Mouse (Mus musculus): ENCODE data around the gene Dmap1. TPM values are rescaled to one million over a fixed set of nuclear protein-coding genes. Genes with fewer than 3 reads are reported as not detected.

Dmap1 gene
- total RNA-seq (2021) = 10 to 100 TPM; 35.8 to 39.6 TPM

DNA sequence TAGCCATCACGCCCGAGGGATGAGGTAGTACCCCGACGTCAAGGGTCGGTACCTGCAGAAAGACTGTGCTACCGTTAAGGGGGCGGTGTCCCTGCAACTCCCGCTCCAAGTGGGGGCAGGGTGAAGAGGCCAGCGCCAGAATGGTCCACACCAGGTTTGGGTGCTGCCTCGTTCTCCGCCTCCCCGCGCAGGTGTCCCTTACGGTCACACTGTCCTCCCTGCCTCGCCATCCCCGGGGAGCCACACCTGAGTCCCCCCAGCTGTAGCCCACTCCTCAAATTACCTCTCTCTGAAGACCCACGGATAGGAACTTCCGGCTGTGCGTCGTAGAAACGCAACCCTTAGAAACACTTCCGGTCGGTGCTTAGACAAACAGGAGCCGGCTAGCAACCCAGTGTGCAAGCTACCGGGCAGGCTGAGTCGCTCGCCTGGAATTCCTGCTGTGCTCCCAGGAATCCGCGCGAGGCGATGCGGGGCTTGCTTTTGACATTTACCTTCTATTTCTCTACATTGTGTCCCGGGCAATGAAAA is at the start of gene Dmap1:
Dmap1 (minus strand) TSS at position 343 of the 531 bp plus-strand sequence.
- DNase-seq (ENCODE audit: extremely low spot score in 1 of 2, low spot score in 1 of 2) = peak; percentile 79 to 80

DNA sequence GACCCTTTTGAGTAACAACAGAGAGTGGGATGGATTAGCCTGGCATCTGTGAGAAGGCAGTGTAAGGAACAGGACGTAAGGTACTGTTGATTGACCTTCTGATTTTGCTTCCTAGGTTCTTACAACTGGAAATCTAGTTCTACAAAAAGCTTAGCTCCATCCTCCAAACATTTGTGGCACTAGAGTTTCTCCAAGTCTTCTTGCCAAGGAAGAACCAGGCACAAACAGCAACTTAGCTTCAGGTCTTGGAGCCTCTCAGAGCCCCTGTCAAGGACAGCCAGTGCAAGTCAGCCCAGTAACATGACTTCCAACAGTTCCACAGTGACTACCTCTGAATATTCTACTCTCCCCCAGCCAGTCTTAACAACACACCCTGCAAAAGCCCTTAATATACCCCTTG is 42.0 kb upstream of the Dmap1 start, which contains the start of gene Gm12845:
Gm12845 (plus strand) TSS at position 301 of the 400 bp plus-strand sequence.
- no peak for DNase-seq (ENCODE audit: extremely low spot score in 1 of 2, low spot score in 1 of 2)

DNA sequence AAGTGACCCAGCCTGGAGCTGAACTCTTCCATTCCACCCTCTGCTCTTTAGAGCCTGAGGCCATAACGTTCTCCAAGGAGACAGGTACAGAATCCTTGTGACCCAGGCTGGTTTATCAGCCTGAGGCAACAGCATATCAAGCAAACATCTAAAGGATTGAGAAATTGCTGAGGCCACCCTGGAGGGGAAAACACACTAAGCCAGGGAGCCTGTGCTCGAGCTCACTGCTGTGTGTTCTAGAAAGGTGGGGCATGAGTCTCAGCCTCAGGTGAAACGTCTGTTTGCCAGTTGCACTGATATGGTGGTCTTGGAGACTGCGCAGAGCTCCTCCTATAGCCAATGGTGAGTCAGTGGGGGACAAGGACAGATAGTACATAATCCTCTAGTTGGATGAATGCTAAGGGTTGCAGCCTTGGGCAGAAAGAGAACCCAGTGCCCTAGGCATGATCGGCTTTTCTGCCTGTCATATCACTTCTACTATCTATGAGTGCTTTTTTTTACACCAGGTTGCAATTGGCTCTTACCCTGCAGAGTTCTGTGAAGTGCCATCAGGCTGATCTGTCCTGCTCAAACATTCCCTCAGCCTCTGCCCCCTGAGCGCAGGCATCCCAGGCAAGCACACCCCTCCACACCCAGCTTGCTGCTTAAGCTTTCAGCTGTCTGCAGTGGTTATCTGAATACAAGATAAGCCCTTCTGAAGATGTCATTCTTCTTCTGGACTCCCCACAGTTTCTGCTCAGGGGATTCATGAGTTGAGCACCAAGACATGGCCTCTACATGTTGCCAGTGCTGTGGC is 31.4 kb upstream of the Dmap1 start:
- no peak for DNase-seq (ENCODE audit: extremely low spot score in 1 of 2, low spot score in 1 of 2)

DNA sequence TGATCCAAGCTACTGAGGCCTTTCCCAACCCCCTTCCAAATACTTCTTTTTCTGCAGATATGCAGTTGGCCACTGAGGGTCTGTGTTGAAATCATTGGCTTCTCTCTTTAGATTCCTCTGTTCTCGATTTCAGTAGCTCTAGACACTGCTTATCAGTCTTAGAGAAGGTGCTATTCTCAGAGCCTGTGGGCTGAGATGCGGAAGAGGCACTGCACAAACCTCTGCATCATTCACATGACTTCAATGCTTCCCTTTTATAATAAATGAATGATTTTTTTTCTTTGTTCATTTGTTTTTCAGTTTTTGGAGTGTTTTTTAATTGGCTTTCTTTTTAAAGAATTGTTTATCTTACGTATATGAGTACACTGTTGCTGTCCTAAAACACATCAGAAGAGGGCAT is 30.2 kb upstream of the Dmap1 start:
- DNase-seq (ENCODE audit: extremely low spot score in 1 of 2, low spot score in 1 of 2) = no peak

DNA sequence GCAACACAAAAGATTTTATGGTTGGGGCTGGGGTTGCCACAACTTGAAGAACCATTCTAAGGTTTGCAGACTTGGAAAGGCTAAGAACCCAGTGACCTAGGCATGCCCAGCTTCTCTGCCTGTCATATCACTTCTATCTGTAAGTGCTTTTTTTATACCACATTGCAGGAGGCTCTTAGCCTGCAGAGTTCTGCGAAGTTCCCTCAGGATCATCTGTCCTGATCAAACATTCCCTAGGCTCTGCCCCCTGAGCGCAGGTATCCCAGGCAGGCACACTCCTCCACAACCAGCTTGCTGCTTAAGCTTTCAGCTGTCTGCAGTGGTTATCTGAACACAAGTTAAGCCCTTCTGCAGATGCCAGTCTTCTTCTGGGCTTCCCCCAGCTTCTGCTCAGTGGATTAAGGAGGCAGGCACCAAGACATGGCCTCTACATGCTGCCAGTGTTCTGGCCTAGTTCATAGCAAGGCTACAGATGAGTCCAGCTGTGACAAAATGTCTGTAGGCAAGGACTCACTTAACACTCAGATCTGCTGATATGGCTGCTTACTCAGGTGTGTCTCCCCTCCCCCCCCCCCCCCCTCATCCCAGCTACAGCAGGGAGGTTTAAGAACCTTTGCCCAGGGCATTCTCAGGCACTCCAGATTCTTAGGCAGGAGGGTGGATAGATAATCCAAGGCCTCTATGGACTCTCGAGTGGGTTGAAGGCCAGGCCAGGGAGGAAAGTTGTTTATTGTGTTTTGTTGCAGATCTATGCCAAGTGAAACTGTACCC is 26.9 kb upstream of the Dmap1 start:
- DNase-seq (ENCODE audit: extremely low spot score in 1 of 2, low spot score in 1 of 2) = no peak

DNA sequence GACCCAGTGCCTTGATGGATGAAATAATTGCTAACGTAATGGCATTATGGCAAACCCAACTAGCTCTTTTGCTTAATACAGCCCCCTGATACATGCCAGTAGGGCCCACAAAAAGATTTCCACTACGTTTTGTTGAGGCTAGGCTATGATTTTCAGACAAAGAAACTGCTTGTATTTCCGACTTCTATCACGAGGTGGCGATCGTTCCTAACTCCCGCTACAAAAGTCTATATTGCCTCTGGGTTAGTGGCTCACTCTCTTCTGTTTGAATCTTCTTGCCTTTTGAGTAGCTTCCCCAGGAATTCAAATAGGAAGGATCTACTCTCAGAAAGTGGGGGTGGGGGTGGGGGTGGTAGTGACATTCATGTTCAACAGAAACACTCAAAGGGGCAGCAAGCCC is 23.3 kb upstream of the Dmap1 start:
- DNase-seq (ENCODE audit: extremely low spot score in 1 of 2, low spot score in 1 of 2) = peak; percentile 25 to 82

DNA sequence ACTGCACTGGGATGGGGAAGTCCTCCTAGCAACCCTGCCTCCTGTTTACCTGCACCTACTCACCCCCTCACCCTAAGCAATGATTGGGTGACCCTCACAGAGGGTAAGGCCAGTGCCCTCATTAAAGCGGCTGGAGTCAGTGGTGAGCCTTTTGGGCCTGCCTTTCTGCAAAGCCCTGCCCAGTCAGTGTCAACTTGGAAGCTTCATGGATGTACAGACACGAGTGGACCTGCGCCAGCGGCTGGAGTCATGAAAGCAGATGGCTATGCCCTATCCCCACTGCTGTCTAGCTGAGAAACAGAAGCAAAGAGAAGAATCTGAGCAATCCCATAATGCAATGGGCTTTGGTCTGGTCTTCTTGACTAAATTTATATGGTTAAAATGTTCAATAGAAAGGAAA is 4.3 kb upstream of the Dmap1 start:
- DNase-seq (ENCODE audit: extremely low spot score in 1 of 2, low spot score in 1 of 2) = no peak

DNA sequence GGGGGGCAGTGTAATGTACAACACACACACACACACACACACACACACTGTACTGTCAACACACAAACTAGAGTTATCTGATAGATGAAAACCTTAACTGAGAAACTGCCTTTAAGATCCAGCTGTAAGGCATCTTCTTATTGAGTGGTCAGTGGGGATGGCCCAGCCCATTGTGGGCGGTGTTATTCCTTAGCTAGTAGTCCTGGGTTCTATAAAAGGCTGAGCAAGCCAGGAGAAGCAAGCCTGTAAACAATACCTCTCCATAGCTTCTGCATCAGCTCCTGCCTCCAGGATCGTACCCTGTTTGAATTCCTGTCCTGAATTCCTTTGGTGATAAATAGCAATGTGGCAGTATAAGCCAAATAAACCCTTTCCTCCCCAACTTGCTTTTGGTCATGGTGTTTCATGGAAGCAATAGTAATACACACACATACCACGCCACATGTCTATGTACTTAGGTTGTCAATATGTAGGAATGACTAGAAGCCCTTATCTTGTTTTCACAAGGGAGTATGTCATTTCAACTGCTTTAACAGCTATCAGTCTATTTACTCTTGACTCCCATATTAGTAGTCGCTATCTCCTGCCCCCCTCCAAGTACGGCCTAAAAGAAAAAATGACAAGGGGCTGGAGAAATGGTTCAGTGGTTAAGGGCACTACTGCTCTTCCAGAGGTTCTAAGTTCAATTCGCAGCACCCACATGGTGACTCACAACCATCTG is 1.1 kb upstream of the Dmap1 start:
- no peak for DNase-seq (ENCODE audit: extremely low spot score in 1 of 2, low spot score in 1 of 2)

DNA sequence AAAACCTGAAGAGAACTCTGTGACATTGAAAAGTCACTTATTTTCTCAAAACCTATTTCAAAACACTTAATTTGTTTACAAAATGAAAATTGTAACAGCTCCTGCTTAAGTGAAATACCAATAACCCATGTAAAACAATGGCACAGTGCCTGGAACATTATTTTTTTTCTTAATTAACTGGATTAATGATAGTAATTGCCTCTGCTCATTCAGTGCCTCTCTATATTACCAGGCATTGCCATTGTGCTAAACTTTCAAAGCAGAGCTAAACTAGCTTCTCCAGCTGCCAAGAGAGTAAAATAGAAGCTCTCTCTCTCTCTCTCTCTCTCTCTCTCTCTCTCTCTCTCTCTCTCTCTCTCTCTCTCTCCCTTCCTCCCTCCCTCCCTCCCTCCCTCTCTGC is 390 bp upstream of the Dmap1 start:
- DNase-seq (ENCODE audit: extremely low spot score in 1 of 2, low spot score in 1 of 2) = no peak

DNA sequence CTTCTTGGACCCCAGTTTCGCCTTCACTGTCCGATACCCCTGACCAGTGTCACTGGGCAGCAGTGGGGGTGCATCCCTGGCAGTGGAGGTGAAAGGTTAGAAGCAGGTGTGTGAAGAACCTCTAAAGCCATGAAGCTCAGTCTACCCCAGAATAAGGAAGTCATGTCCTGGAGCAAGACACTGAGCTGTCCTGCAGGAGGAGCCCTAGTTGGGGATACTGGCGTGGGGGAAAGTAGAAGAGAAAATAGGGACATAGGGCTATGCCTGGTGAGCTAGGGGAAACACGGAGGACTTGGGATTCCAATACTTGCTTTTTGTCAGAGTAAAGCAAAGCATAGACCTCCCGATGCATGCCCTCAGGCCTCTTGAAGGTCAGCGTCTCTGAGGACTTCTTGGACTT is 1.1 kb downstream of the Dmap1 start:
- no peak for DNase-seq (ENCODE audit: extremely low spot score in 1 of 2, low spot score in 1 of 2)

DNA sequence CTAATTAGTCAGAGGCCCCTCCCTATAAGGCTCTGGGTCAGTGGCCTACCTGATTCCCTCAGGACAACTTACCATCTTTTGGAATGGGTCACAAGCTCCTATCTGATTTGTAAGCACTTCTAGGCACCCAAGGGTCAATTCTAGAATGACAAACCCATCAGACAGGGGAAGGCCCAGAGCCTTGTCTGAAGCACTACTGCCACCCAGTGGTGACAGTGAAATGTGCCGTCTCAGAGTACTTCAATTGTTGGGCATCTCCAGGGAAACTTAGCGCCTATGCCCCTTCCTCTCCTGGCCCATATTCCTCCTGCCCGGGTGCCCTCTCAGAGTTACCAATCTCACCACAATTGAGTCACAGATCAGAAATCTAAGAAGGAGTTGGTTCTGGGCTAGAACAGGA is 5.2 kb downstream of the Dmap1 start:
- DNase-seq (ENCODE audit: extremely low spot score in 1 of 2, low spot score in 1 of 2) = peak; percentile 71 to 95

DNA sequence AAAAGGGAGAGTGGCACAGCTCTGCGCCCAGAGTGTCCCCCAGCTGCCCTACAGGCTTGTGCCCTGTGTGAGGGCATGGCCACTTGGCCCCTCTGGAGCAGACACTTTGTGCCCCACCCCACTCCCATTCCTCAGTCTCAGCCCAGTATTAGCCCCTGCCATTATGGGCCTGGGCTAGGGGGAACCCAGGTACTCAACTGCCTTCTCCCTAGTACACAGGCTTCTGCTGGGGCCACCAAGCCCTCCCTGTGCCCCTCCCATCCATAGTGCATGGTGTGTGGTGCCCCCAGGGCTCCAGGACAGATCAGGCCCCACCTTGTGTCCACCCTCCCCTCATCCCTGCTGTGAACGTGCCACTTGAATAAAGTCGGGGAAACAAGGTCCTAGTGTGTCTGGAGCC is 8.2 kb downstream of the Dmap1 start:
- no peak for DNase-seq (ENCODE audit: extremely low spot score in 1 of 2, low spot score in 1 of 2)

DNA sequence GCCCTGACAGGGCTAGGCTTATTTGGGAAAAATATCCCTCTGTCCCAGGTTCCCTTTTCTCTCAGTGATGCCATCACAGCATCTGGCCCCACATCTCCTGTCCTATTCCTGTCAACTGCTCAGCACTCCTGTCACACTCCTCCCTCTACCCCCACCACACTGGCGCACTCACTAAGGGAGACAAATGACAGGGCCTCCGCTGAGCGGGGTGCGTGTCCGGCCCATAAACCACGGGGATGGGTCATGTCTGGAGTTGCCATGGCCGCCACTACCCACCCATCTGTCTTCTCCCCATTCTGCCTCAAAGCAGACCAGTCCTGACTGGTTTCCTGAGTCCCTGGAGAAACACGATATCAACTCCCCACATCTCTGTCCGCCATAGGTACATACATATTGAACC is 10.0 kb downstream of the Dmap1 start:
- DNase-seq (ENCODE audit: extremely low spot score in 1 of 2, low spot score in 1 of 2) = no peak

DNA sequence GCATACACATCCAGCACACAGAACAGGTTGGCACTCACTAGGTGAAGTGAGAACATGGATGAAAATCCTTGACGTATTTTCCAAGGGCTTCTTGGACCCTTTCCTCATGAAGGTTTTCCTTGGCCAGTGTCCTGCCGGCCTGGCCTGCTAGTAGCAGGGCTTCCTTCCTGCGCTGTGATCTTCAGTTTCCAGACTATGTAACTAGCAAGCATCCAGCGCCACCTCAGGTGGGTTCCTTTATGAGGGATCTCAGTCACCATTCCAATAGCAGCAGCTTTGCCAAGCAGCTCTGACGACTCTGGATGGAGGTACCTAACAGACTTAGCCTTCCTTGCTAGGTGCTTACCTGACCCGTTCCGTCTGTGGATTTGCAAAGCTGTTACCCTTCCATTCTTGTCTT is 12.2 kb downstream of the Dmap1 start:
- no peak for DNase-seq (ENCODE audit: extremely low spot score in 1 of 2, low spot score in 1 of 2)

DNA sequence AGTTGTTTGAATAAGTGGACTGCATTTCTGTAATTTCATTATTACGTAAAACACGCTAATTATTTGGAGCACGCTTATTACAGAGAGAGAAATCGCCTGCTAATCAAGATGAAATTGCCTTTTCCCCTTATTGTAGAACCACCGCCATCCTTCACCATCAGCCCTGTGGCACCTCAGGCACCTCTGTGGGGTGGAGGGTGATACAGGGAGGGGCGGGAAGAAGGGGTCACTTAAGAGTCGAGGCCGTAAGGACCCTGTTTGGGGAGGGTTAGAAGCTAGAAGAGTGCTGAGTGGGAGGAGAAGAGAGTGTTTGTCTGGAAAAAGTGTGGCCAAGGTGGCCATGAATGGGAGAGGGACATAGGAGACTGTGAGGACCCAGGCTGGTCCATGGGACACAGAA is 16.0 kb downstream of the Dmap1 start:
- no peak for DNase-seq (ENCODE audit: extremely low spot score in 1 of 2, low spot score in 1 of 2)

DNA sequence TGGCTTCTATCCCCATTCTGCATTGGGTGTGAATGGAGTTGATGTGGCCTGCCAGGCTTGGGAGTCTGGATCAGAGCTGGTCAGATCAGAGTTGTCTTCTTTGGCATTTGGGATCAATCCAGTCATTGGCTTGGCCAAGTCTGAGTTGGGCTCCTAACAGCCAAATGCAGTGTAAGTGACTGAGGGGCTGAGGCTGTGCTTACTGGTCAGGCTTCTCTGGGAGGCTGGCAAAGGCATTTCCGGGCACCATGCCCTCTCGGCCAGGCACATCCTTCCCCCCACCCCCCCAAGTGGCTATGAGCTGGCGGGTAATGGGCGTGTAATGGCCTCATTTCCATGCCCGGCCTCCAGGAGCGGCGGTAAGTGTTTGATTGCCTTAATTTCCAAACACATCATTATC is 16.5 kb downstream of the Dmap1 start:
- DNase-seq (ENCODE audit: extremely low spot score in 1 of 2, low spot score in 1 of 2) = no peak

DNA sequence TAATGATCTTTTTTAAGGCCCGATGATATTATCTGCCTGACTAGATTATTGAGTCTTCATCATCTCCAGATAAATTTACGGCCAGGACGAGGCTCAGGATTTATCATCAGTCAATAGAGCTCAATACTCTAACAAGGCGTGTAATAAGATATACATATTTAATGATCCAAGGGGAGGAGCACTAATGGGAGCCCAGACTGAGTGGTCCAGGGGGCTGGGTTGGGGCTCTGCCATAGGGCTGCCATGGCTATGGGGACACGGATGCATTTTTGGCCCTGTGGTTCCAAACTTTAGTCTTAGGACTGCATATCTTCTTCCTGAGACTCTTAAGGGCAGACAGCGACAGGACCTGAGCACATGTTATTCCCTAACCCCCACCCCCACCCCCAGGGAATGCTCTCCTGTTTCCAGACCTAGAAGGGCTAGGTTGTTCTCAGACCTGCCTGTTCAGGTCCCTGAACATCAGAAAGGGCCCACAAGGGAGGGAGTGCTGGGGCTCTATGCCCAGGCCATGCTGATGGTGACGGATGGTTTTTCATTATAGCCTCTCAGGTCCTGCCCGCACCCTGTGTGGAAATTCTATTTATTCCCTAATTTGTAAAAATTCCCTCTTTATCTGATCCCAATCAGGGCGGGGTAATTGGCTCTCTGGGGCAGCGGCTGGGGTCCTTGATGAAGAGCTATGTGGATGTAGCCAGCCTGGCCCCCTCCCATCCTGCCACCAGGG is 17.5 kb downstream of the Dmap1 start:
- DNase-seq (ENCODE audit: extremely low spot score in 1 of 2, low spot score in 1 of 2) = no peak

DNA sequence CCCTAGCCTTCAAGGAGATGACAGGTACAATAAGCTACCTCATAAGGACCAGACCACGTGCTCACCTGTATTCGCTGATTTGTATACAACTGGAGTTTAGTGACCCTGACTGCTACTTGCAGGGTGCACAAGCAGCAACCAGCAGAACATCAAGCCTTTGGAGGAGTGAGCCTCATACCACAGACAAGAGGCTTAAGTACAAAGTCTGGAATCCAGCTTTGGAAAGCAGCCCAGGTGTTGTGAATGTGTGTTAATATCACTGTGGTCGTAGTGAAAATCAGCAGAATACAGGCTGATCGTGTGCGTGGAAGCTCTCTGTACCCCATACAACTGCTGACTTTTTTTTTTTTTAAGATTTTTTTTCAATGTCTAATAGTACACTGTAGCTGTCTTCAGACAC is 22.1 kb downstream of the Dmap1 start:
- no peak for DNase-seq (ENCODE audit: extremely low spot score in 1 of 2, low spot score in 1 of 2)

DNA sequence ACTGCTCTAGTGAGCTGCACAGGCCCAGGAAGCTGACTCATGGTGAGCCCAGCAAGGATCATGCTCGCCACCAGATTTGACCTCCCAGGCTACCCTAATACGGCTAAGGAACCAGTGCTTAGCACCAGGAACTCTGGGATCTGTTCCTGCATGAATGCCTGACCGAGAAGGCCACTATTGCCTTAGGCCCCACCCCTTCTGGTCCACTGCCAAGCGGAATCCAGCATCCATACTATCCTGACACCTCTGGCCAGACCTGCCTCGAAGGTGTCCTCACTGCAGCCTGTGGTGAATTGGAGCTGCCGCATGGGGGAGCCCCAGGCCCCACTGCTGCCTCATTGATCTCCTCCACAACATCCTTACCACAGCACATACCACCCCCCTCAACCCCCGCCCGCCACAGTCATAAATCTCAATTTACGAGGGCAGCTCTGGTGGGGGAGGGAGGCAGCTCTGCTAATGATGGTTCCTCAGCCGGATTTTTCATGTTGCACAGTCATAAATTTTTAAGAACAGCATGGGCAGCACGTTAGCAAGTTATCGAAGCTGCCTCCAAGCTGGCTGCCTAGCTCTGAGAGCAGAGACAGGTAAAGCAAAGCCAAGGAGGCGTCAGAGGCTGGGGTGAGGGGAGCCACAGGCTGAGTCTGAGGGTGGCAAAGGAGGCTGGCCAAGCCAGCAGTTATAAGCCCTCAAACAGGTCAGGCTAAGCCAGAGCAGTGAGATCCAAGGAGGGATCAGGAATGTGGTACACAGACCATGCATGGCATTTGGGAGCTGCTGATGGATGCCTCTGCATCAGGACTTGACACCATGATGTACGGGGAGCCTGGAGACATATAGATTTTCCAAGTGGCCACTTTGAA is 23.3 kb downstream of the Dmap1 start:
- DNase-seq (ENCODE audit: extremely low spot score in 1 of 2, low spot score in 1 of 2) = no peak
